Mouse (Mus musculus) gastrocnemius, adult 8-10 months (tissue): ENCODE data around the gene Proser1. TPM values are rescaled to one million over a fixed set of nuclear protein-coding genes. Genes with fewer than 3 reads are reported as not detected.

Experiments used
- DNase-seq, 2 experiments: peaks; one replicate each; pipeline ENCODE4 v3.0.0; 2022; ENCODE audit warnings: low spot score in 2 of 2
- total RNA-seq, 4 experiments: library from RNA; stranded (reverse); gene quantifications; 2 replicates each; pipeline ENCODE4 v1.2.4; 2022

Proser1 gene
- total RNA-seq, 4 experiments from 2014 or later = 4.1 to 6.6 (median 5.1) TPM

- no peak for DNase-seq
Observed at GRCm38 (mm10) chr3:53465330-53465729, 1.9 kb downstream of the Proser1 start.

- DNase-seq = no peak
Observed at GRCm38 (mm10) chr3:53466481-53466880, 3.0 kb downstream of the Proser1 start.

- DNase-seq = no peak
Observed at GRCm38 (mm10) chr3:53467356-53467755, 3.9 kb downstream of the Proser1 start.

GRCm38 (mm10) chr3:53469650-53470049, 6.2 kb downstream of the Proser1 start:
- no peak for DNase-seq

- no peak for DNase-seq
Observed at GRCm38 (mm10) chr3:53472061-53472460, 8.6 kb downstream of the Proser1 start.

GRCm38 (mm10) chr3:53474179-53474578, 10.7 kb downstream of the Proser1 start:
- DNase-seq = no peak

- DNase-seq = peak in 1 of 2 experiments; percentile 13
Observed at GRCm38 (mm10) chr3:53475889-53476288, 12.4 kb downstream of the Proser1 start.

GRCm38 (mm10) chr3:53477468-53477867, 14.0 kb downstream of the Proser1 start:
- DNase-seq = peak; percentile 24 to 54

GRCm38 (mm10) chr3:53478419-53479046, 15.1 kb downstream of the Proser1 start:
- DNase-seq = no peak

GRCm38 (mm10) chr3:53483414-53484059, 20.1 kb downstream of the Proser1 start:
- no peak for DNase-seq

- no peak for DNase-seq
Observed at GRCm38 (mm10) chr3:53486561-53486960, 23.1 kb downstream of the Proser1 start.

GRCm38 (mm10) chr3:53486996-53487576, 23.6 kb downstream of the Proser1 start:
- DNase-seq = no peak

- no peak for DNase-seq
Observed at GRCm38 (mm10) chr3:53488353-53488752, 24.9 kb downstream of the Proser1 start, which contains the start of gene Stoml3. Gene Stoml3, plus strand, starts transcription at chr3:53488653.

- DNase-seq = no peak
Observed at GRCm38 (mm10) chr3:53498351-53498905, 35.0 kb downstream of the Proser1 start.

- DNase-seq = no peak
Observed at GRCm38 (mm10) chr3:53502428-53502827, 39.0 kb downstream of the Proser1 start.

- DNase-seq = no peak
Observed at GRCm38 (mm10) chr3:53513096-53513495, 49.6 kb downstream of the Proser1 start.

- DNase-seq = no peak
Observed at GRCm38 (mm10) chr3:53514221-53515065, 51.0 kb downstream of the Proser1 start.

GRCm38 (mm10) chr3:53522794-53523193, 59.3 kb downstream of the Proser1 start:
- no peak for DNase-seq

GRCm38 (mm10) chr3:53525737-53526136, 62.3 kb downstream of the Proser1 start:
- peak; percentile 5 to 23 for DNase-seq

GRCm38 (mm10) chr3:53530305-53530704, 66.8 kb downstream of the Proser1 start:
- DNase-seq = no peak
